Mouse (Mus musculus) T-helper 17 cell (primary cell): ENCODE results near the gene Calm5.
"Not testable (repeated sequence)": the region's sequence is repeated elsewhere in the genome, so short reads cannot be mapped to it uniquely, and the experiment has no call there.

Source experiments
- in situ Hi-C, 2 experiments: fragments of 300-600 bp; cut with MboI, MseI; formaldehyde crosslinking; loops; 1 replicate in 1 of 2; 2 replicates in 1 of 2; pipeline ENCODE4 v1.15.1; 2025; ENCODE audit warnings: high pct_unique_total_duplicates in 2 of 2

Gene Calm5

GRCm38 (mm10) chr13:3853648-3854333, at the start of gene Calm5:
Gene Calm5, plus strand, starts transcription at chr13:3854173.
- in situ Hi-C loops = not testable (repeated sequence)

- in situ Hi-C loops = no loop called here
These were observed 49.8 kb upstream of the Calm5 start, which contains the start of gene Calml3 for GRCm38 (mm10) chr13:3804186-3804585. Gene Calml3, minus strand, starts transcription at chr13:3804316.

GRCm38 (mm10) chr13:3805132-3805531, 48.8 kb upstream of the Calm5 start:
- in situ Hi-C loops = no loop called here

- in situ Hi-C loops = no loop called here
These were observed 48.3 kb upstream of the Calm5 start for GRCm38 (mm10) chr13:3805638-3806037.

- in situ Hi-C loops = no loop called here
These were observed 46.7 kb upstream of the Calm5 start for GRCm38 (mm10) chr13:3807131-3807827.

- in situ Hi-C loops = no loop called here
These were observed 35.8 kb upstream of the Calm5 start for GRCm38 (mm10) chr13:3818012-3818739.

GRCm38 (mm10) chr13:3818740-3819076, 35.3 kb upstream of the Calm5 start:
- in situ Hi-C loops = no loop called here

- in situ Hi-C loops = no loop called here
These were observed 31.9 kb upstream of the Calm5 start for GRCm38 (mm10) chr13:3822105-3822504.

- in situ Hi-C loops = no loop called here
These were observed 28.2 kb upstream of the Calm5 start for GRCm38 (mm10) chr13:3825726-3826125.

GRCm38 (mm10) chr13:3831546-3831945, 22.4 kb upstream of the Calm5 start:
- in situ Hi-C loops = no loop called here

- in situ Hi-C loops = no loop called here
These were observed 22.0 kb upstream of the Calm5 start for GRCm38 (mm10) chr13:3831994-3832393.

- in situ Hi-C loops = no loop called here
These were observed 21.5 kb upstream of the Calm5 start for GRCm38 (mm10) chr13:3832450-3832849.

- in situ Hi-C loops = not testable (repeated sequence)
These were observed 20.3 kb upstream of the Calm5 start for GRCm38 (mm10) chr13:3833644-3834043.

- in situ Hi-C loops = not testable (repeated sequence)
These were observed 16.6 kb upstream of the Calm5 start, which contains the start of gene Calm4 for GRCm38 (mm10) chr13:3837312-3837807. Gene Calm4, plus strand, starts transcription at chr13:3837757.

- in situ Hi-C loops = loop anchor here in 1 of 2 experiments (10.0 kb wide), 1 partner anchor 1294 kb away; no protein-coding TSS in a partner anchor
These were observed 13.3 kb upstream of the Calm5 start for GRCm38 (mm10) chr13:3840662-3841061.

GRCm38 (mm10) chr13:3850330-3850729, 3.6 kb upstream of the Calm5 start:
- in situ Hi-C loops = no loop called here

GRCm38 (mm10) chr13:3854856-3855255, 883 bp downstream of the Calm5 start:
- in situ Hi-C loops = no loop called here

GRCm38 (mm10) chr13:3856252-3856651, 2.3 kb downstream of the Calm5 start:
- in situ Hi-C loops = no loop called here

GRCm38 (mm10) chr13:3861251-3861650, 7.3 kb downstream of the Calm5 start:
- in situ Hi-C loops = no loop called here

GRCm38 (mm10) chr13:3862325-3862724, 8.4 kb downstream of the Calm5 start:
- in situ Hi-C loops = no loop called here

GRCm38 (mm10) chr13:3862922-3863580, 9.1 kb downstream of the Calm5 start:
- in situ Hi-C loops = no loop called here
